Mouse (Mus musculus): ENCODE data around the gene Zbtb38. TPM values are rescaled to one million over a fixed set of nuclear protein-coding genes. Genes with fewer than 3 reads are reported as not detected.
A peak's percentile ranks its signal among the peaks of the same experiment; 100 is the strongest.
"Not testable (repeated sequence)": the region's sequence is repeated elsewhere in the genome, so short reads cannot be mapped to it uniquely, and the experiment has no call there.

Zbtb38 gene
- polyA plus RNA-seq, 1 experiment from 2014 or later = 57.1 TPM

- Histone ChIP-seq H3K27ac (ENCODE audit: low read length) (no peak overlapping the region), H3K27me3 (ENCODE audit: control insufficient read depth, insufficient read depth, low read depth, low read length) (no peaks in the 10 kb centered on the region), H3K9me3 (replicated peaks; ENCODE audit: control insufficient read depth, low read length, poor library complexity, severe bottlenecking) (no peaks in the 10 kb centered on the region), H3K4me1 (ENCODE audit: control insufficient read depth, insufficient read depth, low read length) (no peaks in the 10 kb centered on the region), H3K36me3 (ENCODE audit: control insufficient read depth, insufficient read depth, low read length) (no peaks in the 10 kb centered on the region), H3K9ac (ENCODE audit: low read depth, low read length) (no peak overlapping the region), H3K4me3 (ENCODE audit: low read depth, low read length) (no peak overlapping the region), H3K4me2 (ENCODE audit: low read length) (no peak overlapping the region)
- 71% methylated on average over 9 of the region's 9 CpGs for WGBS
- no peak for ATAC-seq
Measured at GRCm38 (mm10) chr9:96649924-96650323, 102.7 kb downstream of the Zbtb38 start.

- Histone ChIP-seq H3K27ac (ENCODE audit: low read length) (no peak overlapping the region), H3K36me3 (ENCODE audit: control insufficient read depth, insufficient read depth, low read length) (no peaks in the 10 kb centered on the region), H3K9me3 (replicated peaks; ENCODE audit: control insufficient read depth, low read length, poor library complexity, severe bottlenecking) (no peaks in the 10 kb centered on the region), H3K9ac (ENCODE audit: low read depth, low read length) (no peak overlapping the region), H3K4me2 (ENCODE audit: low read length) (no peak overlapping the region), H3K4me1 (ENCODE audit: control insufficient read depth, insufficient read depth, low read length) (no peaks in the 10 kb centered on the region), H3K27me3 (ENCODE audit: control insufficient read depth, insufficient read depth, low read depth, low read length) (no peaks in the 10 kb centered on the region), H3K4me3 (ENCODE audit: low read depth, low read length) (no peak overlapping the region)
- 89% methylated on average over 4 of the region's 4 CpGs for WGBS
- ATAC-seq = no peak
Measured at GRCm38 (mm10) chr9:96649362-96649761, 103.3 kb downstream of the Zbtb38 start.

DNA sequence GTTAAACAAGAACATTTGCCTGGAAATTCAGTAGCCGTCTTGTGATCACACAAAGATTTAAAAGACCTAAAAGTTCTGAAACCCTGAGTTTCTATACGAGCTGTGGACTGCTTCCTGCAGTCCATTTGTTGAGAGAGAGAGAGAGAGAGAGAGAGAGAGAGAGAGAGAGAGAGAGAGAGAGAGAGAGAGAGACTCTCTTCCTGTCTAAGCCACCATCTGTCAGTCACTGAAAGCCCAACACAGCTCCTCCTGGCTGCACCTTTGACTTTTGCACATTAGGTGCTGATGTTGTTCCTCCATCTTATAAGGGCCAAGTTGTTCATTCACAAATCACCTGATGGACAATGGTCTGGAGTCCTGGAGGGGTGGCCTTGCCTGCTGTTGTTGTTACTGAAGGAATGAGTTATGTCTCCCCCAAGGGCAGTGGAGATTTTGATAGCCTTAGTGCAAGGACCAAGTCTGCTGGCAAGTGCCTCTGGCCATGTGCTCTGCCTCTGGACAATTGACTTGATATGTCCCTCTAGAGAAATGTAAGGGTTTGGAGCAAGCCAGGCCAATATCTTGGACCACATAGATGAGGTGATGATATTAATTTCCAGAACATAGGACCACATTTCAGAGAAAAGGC is 105.8 kb downstream of the Zbtb38 start:
- H3K4me2 ChIP-seq (ENCODE audit: low read length) = no peak overlapping the region
- no peaks in the 10 kb centered on the region for H3K36me3 ChIP-seq (ENCODE audit: control insufficient read depth, insufficient read depth, low read length)
- H3K27me3 ChIP-seq (ENCODE audit: control insufficient read depth, insufficient read depth, low read depth, low read length) = no peaks in the 10 kb centered on the region
- 78% methylated on average over 2 of the region's 2 CpGs for WGBS
- 0 out of 2 replicates have a peak, but pooled peaks cover 2% of the 10 kb centered on the region for H3K9me3 ChIP-seq (replicated peaks; ENCODE audit: control insufficient read depth, low read length, poor library complexity, severe bottlenecking)
- no peak overlapping the region for H3K27ac ChIP-seq (ENCODE audit: low read length)
- H3K9ac ChIP-seq (ENCODE audit: low read depth, low read length) = no peak overlapping the region
- H3K4me1 ChIP-seq (ENCODE audit: control insufficient read depth, insufficient read depth, low read length) = no peaks in the 10 kb centered on the region
- ATAC-seq = no peak
- H3K4me3 ChIP-seq (ENCODE audit: low read depth, low read length) = no peak overlapping the region

DNA sequence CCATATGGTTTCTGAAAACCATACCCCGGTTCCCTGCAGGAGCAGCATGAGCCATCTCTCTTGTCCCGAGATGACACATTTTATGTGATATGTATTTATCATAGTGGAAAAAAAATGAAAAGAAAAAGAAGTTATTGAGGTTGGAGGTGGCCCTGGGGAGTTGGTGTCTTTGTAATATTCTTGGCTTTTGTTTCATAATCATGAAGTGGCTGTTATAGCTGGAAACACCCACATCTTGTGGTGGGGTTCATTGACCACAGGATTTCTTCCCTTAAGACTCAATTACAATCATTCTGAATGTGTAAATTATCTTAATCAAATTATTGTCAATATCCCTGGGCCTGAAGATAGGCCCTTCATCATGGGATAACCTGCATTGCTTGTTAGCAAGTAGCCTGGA is 107.8 kb downstream of the Zbtb38 start:
- H3K36me3 ChIP-seq (ENCODE audit: control insufficient read depth, insufficient read depth, low read length) = no peaks in the 10 kb centered on the region
- 87% methylated on average over 2 of the region's 2 CpGs for WGBS
- no peaks in the 10 kb centered on the region for H3K4me1 ChIP-seq (ENCODE audit: control insufficient read depth, insufficient read depth, low read length)
- no peak overlapping the region for H3K4me3 ChIP-seq (ENCODE audit: low read depth, low read length)
- ATAC-seq = no peak
- H3K9ac ChIP-seq (ENCODE audit: low read depth, low read length) = no peak overlapping the region
- no peak overlapping the region for H3K27ac ChIP-seq (ENCODE audit: low read length)
- no peaks in the 10 kb centered on the region for H3K27me3 ChIP-seq (ENCODE audit: control insufficient read depth, insufficient read depth, low read depth, low read length)
- 0 out of 2 replicates have a peak, but pooled peaks cover 2% of the 10 kb centered on the region for H3K9me3 ChIP-seq (replicated peaks; ENCODE audit: control insufficient read depth, low read length, poor library complexity, severe bottlenecking)
- no peak overlapping the region for H3K4me2 ChIP-seq (ENCODE audit: low read length)

DNA sequence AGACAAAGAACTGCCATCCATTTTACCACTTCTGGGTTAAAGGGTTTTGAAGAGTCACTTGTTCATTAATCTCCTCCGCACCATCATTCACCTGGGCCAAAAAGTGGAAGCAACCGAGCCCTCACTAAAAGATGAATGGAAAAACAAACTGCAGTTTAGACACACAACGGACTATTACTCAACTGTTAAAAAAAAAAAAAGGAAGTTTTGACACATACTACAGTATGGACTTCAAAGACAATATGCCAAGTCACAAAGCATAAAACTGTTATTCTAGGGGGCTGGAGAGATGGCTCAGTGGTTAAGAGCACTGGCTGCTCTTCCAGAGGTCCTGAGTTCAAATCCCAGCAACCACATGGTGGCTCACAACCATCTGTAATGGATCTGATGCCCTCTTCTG is 108.6 kb downstream of the Zbtb38 start:
- WGBS = 96% methylated on average over 3 of the region's 3 CpGs
- H3K4me1 ChIP-seq (ENCODE audit: control insufficient read depth, insufficient read depth, low read length) = not testable (repeated sequence)

GRCm38 (mm10) chr9:96639451-96639850 is 113.2 kb downstream of the Zbtb38 start:
- Histone ChIP-seq H3K4me2 (ENCODE audit: low read length) (no peak overlapping the region), H3K9ac (ENCODE audit: low read depth, low read length) (no peak overlapping the region), H3K4me1 (ENCODE audit: control insufficient read depth, insufficient read depth, low read length) (no peaks in the 10 kb centered on the region), H3K9me3 (replicated peaks; ENCODE audit: control insufficient read depth, low read length, poor library complexity, severe bottlenecking) (0 out of 2 replicates have a peak, but pooled peaks cover 2% of the 10 kb centered on the region), H3K27me3 (ENCODE audit: control insufficient read depth, insufficient read depth, low read depth, low read length) (no peaks in the 10 kb centered on the region), H3K27ac (ENCODE audit: low read length) (no peak overlapping the region), H3K36me3 (ENCODE audit: control insufficient read depth, insufficient read depth, low read length) (no peaks in the 10 kb centered on the region), H3K4me3 (ENCODE audit: low read depth, low read length) (no peak overlapping the region)
- WGBS = 82% methylated on average over 7 of the region's 7 CpGs
- peak; percentile 42; the same call in 1 of the 2 replicates for ATAC-seq

More for the DNA sequence above, 108.6 kb downstream of the Zbtb38 start:
- not testable (repeated sequence) for H3K27me3 ChIP-seq (ENCODE audit: control insufficient read depth, insufficient read depth, low read depth, low read length); H3K27ac ChIP-seq (ENCODE audit: low read length); H3K4me3 ChIP-seq (ENCODE audit: low read depth, low read length); H3K36me3 ChIP-seq (ENCODE audit: control insufficient read depth, insufficient read depth, low read length); H3K9me3 ChIP-seq (replicated peaks; ENCODE audit: control insufficient read depth, low read length, poor library complexity, severe bottlenecking); ATAC-seq; H3K9ac ChIP-seq (ENCODE audit: low read depth, low read length); H3K4me2 ChIP-seq (ENCODE audit: low read length)

DNA sequence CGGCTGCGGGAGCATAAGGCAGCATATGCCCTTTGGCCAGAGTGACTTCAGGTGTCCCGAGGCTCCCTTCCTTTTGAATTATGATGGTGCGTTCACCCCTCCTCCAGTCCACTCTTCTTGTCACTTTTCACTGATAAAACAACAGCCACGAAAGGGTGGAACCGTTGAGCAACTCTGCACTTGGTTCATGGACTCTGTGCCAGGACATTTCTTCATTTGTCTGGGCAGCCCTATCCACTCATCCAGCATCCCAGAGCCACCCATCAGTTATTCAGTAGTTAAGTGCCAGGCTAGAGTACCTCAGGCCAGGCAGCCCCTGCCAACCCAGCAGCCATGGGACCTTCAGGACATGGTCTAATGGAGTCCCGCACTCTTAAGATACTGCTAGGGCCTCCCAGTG is 114.1 kb downstream of the Zbtb38 start:
- 85% methylated on average over 7 of the region's 7 CpGs for WGBS

DNA sequence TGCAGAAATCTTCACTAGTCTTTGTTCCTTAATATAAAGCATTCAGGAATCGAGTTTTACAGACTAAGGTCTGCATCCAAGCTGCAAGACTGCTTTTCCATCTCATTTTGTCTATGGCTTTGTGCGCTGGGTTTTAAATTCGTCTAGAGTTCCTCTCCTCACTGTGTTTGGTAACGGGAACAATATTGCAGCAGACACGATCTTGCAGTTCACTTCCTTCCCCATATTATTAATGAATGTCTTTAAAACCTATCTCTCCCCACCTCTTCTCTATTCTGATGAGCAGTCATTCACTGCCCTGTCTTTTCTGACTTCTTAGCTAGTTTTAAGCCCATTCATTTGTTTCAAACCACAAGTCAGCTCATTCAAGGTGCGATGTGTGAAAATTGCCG is 115.5 kb downstream of the Zbtb38 start:
- Histone ChIP-seq H3K4me2 (ENCODE audit: low read length) (no peak overlapping the region), H3K9ac (ENCODE audit: low read depth, low read length) (no peak overlapping the region), H3K27me3 (ENCODE audit: control insufficient read depth, insufficient read depth, low read depth, low read length) (no peaks in the 10 kb centered on the region), H3K27ac (ENCODE audit: low read length) (no peak overlapping the region), H3K4me1 (ENCODE audit: control insufficient read depth, insufficient read depth, low read length) (no peaks in the 10 kb centered on the region), H3K9me3 (replicated peaks; ENCODE audit: control insufficient read depth, low read length, poor library complexity, severe bottlenecking) (no peaks in the 10 kb centered on the region), H3K4me3 (ENCODE audit: low read depth, low read length) (no peak overlapping the region), H3K36me3 (ENCODE audit: control insufficient read depth, insufficient read depth, low read length) (no peaks in the 10 kb centered on the region)
- no peak for ATAC-seq
- 65% methylated on average over 7 of the region's 7 CpGs for WGBS

More for the DNA sequence above, 114.1 kb downstream of the Zbtb38 start:
- H3K9ac ChIP-seq (ENCODE audit: low read depth, low read length) = no peak overlapping the region
- no peak overlapping the region for H3K4me3 ChIP-seq (ENCODE audit: low read depth, low read length)
- H3K27me3 ChIP-seq (ENCODE audit: control insufficient read depth, insufficient read depth, low read depth, low read length) = no peaks in the 10 kb centered on the region
- ATAC-seq = no peak
- H3K4me2 ChIP-seq (ENCODE audit: low read length) = no peak overlapping the region
- H3K9me3 ChIP-seq (replicated peaks; ENCODE audit: control insufficient read depth, low read length, poor library complexity, severe bottlenecking) = 0 out of 2 replicates have a peak, but pooled peaks cover 2% of the 10 kb centered on the region
- no peaks in the 10 kb centered on the region for H3K36me3 ChIP-seq (ENCODE audit: control insufficient read depth, insufficient read depth, low read length)
- H3K27ac ChIP-seq (ENCODE audit: low read length) = no peak overlapping the region
- H3K4me1 ChIP-seq (ENCODE audit: control insufficient read depth, insufficient read depth, low read length) = no peaks in the 10 kb centered on the region

DNA sequence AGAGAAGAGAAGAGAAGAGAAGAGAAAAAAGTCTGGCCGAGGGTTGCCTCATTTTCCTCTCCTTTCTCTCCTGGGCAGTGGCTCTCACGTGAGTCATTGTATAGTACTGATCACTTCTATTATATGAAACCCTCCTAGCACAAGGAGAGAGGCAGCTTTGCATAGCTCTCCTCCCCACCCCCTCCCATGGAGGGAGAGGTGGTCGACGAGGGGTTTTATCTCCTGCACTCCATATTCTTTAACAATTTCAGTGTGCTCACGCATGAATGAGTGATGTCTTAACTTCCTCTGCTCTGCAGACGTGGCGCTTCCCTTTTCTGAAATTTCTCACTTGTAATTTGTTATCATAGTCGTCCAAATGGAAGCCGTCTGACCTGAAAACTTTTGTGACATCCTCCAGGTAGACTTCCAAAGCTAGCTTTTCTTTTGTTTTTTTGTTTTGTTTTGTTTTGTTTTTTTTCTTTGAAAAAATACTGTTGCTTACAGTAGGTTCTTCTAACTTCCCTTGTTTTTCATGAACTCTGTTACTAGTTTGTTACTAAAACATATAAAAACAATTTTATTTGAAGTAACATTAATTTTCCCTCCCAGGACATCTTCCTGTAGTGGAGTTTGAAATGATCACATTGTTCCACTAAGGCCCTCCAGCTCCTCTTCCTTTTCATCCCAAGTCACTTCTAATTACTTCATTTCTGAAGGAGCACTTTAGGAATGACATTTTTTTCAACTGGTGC is 116.0 kb downstream of the Zbtb38 start:
- H3K27me3 ChIP-seq (ENCODE audit: control insufficient read depth, insufficient read depth, low read depth, low read length) = no peaks in the 10 kb centered on the region
- no peak overlapping the region for H3K27ac ChIP-seq (ENCODE audit: low read length)
- H3K4me3 ChIP-seq (ENCODE audit: low read depth, low read length) = no peak overlapping the region
- no peaks in the 10 kb centered on the region for H3K36me3 ChIP-seq (ENCODE audit: control insufficient read depth, insufficient read depth, low read length)
- ATAC-seq = no peak
- WGBS = 47% methylated on average over 8 of the region's 9 CpGs
- no peaks in the 10 kb centered on the region for H3K9me3 ChIP-seq (replicated peaks; ENCODE audit: control insufficient read depth, low read length, poor library complexity, severe bottlenecking)
- H3K9ac ChIP-seq (ENCODE audit: low read depth, low read length) = no peak overlapping the region
- H3K4me1 ChIP-seq (ENCODE audit: control insufficient read depth, insufficient read depth, low read length) = no peaks in the 10 kb centered on the region
- H3K4me2 ChIP-seq (ENCODE audit: low read length) = no peak overlapping the region

Measured in midbrain, embryonic 16.5 days (tissue).